Mouse (Mus musculus): ENCODE results near the gene Cacna1d. TPM values are rescaled to one million over a fixed set of nuclear protein-coding genes. Genes with fewer than 3 reads are reported as not detected.

The Cacna1d gene
- polyA plus RNA-seq, 1 experiment: 26.2 TPM

DNA sequence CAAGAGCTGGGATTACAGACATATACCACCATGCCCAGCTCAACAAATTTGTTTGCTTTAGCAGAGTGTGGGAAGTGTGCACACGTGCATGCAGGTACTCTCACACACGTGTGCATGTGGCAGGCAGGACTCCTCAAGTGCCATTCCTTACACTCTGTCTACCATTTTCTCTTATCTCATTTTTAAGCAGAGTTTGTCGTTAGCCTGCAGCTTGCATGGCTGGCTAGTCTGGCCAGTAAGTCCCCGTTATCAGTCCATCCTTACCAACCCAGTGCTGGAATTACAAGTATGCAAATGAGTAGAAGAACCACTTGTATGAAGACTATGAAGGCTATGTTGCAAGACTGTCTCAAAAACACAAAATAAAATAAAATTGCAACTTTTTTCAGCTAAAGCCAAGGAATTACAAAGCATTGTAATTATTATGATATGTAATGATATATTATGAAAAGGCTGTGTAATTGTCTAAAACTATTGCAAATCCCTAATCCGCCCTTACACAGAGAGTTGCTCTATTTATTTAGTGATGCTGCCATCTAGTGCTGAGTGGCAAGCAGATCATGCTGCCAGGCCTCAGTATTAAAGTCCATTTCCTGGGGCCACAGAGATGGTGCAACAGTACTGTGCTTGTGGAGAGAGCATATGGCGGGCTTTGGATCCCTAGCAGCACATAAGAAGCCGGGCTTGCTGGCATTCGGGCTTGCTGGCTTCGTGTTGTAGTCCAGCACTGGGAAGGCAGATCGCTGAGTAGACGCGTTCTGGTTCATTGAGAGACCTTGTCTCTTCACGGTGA is 24.9 kb upstream of the Cacna1d start:
- no peak for DNase-seq
- no peaks in the 10 kb centered on the region for H3K4me1 ChIP-seq (ENCODE audit: control insufficient read depth, insufficient read depth, low read length)

DNA sequence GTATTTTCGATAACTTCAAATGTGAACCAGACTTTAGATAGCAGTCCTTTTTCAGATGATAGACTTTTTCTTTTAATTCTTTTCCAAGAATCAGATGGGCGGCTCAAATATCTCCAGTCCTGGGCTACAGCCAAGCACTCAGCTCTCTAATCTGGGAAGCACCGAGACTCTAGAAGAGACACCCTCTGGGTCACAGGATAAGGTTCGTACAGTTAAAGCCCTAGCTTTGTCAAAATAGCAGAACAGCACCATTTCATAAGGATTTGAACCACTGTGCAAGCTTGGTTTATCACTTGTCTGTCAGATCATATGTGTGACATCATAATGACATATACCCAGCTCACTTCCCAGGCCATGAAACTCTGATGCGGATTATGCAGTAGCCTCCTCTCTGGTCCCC is 21.6 kb upstream of the Cacna1d start:
- 67% methylated on average over 5 of the region's 5 CpGs for WGBS
- DNase-seq: no peak
- Histone ChIP-seq H3K4me1 (ENCODE audit: control insufficient read depth, insufficient read depth, low read length) (no peaks in the 10 kb centered on the region), H3K4me3 (replicated peaks; ENCODE audit: extremely low read depth, low read depth, low read length) (no peak overlapping the region)
- TF ChIP-seq POLR2A (IDR thresholded peaks at IDR 0.05; ENCODE audit: borderline replicate concordance, extremely low read depth, low read depth, low read length) (no peak), CTCF (IDR thresholded peaks at IDR 0.05; ENCODE audit: insufficient read depth, low read length) (no peak)

More for the DNA sequence above, 24.9 kb upstream of the Cacna1d start:
- TF ChIP-seq CTCF (IDR thresholded peaks at IDR 0.05; ENCODE audit: insufficient read depth, low read length): peak; percentile 41; the same call in 1 of the 2 replicates
- TF ChIP-seq POLR2A (IDR thresholded peaks at IDR 0.05; ENCODE audit: borderline replicate concordance, extremely low read depth, low read depth, low read length): no peak
- WGBS: 78% methylated on average over 13 of the region's 13 CpGs
- H3K4me3 ChIP-seq (replicated peaks; ENCODE audit: extremely low read depth, low read depth, low read length): no peak overlapping the region

DNA sequence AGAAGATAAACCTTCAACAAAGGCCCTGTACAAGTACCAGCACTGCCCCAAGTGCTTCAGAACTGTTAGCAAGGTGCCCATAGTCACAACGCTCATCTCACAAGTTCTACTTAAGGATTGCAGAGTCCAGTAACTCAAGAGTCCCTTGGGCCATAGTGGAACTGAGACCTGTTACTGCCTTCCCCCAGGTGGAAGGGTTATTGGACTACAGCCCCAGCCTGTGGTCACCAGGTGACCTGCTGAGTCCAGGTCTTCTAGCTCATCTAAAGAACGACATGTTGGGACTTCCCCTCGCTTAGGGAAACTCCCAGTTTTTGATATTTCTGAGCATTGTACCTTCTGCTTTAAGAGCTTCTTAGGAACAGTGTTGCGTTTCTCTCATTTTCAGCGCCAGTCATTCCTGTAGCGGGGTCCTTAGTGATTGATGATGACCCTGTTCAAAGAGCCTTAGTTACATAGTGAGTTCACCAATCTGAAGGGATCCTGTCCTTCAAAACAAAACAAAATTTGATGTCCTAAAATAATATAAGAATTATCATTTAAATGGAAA is 19.0 kb upstream of the Cacna1d start:
- no peaks in the 10 kb centered on the region for H3K4me1 ChIP-seq (ENCODE audit: control insufficient read depth, insufficient read depth, low read length)
- TF ChIP-seq POLR2A (IDR thresholded peaks at IDR 0.05; ENCODE audit: borderline replicate concordance, extremely low read depth, low read depth, low read length) (no peak), CTCF (IDR thresholded peaks at IDR 0.05; ENCODE audit: insufficient read depth, low read length) (no peak)
- H3K4me3 ChIP-seq (replicated peaks; ENCODE audit: extremely low read depth, low read depth, low read length): no peak overlapping the region
- DNase-seq: no peak
- 91% methylated on average over 6 of the region's 6 CpGs for WGBS

DNA sequence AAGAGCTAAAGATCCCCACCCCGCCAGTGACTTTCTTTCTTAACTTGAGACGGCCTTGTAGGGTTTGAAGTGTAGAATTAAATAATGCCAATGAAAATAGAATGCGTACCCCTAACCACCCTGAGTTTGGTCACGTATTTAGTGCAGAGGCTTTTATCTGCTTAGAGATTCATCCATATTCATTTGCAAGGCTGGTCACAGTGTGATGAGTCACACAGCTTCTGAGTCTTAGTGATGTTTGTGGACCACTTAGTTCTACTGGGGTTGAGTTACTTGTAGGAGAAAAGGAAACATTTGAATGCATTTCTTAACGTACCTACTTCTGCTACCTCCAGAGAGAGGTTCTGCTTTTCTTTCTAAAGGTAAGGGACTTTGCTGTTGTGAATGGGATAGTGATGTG is 13.7 kb upstream of the Cacna1d start:
- TF ChIP-seq POLR2A (IDR thresholded peaks at IDR 0.05; ENCODE audit: borderline replicate concordance, extremely low read depth, low read depth, low read length): no peak
- no peak for DNase-seq
- WGBS: 90% methylated on average over 5 of the region's 5 CpGs
- Histone ChIP-seq H3K4me3 (replicated peaks; ENCODE audit: extremely low read depth, low read depth, low read length) (no peak overlapping the region), H3K4me1 (ENCODE audit: control insufficient read depth, insufficient read depth, low read length) (no peaks in the 10 kb centered on the region)

DNA sequence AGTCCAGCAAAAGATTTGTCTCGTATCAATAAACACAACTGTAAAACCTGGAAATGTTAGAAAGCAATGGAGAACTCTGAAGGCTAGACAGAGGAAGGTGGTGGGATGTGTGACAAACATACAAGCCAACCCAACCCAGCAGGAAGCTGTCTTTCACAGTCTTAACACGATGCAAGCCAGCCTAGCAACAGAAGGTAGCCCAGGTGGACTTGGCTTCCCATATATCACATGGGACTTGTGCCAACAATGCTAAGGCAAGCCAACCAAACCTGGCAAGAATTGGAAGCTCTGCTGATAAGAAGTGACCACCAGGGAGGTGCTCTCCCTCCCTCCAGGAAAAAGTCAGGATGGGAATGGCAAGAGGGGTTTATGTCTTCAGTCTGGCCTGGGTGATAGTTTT is 6.9 kb upstream of the Cacna1d start:
- 0 out of 2 replicates have a peak, but pooled peaks cover 1% of the 10 kb centered on the region for H3K4me1 ChIP-seq (ENCODE audit: control insufficient read depth, insufficient read depth, low read length)
- no peak for DNase-seq
- TF ChIP-seq POLR2A (IDR thresholded peaks at IDR 0.05; ENCODE audit: borderline replicate concordance, extremely low read depth, low read depth, low read length) (no peak), CTCF (IDR thresholded peaks at IDR 0.05; ENCODE audit: insufficient read depth, low read length) (no peak)
- H3K4me3 ChIP-seq (replicated peaks; ENCODE audit: extremely low read depth, low read depth, low read length): no peak overlapping the region
- WGBS: 55% methylated on average over 2 of the region's 2 CpGs

GRCm38 (mm10) chr14:30494998-30495397 is 3.7 kb upstream of the Cacna1d start:
- no peak for DNase-seq
- H3K4me1 ChIP-seq (ENCODE audit: control insufficient read depth, insufficient read depth, low read length): peaks cover 4% of the 10 kb centered on the region
- H3K4me3 ChIP-seq (replicated peaks; ENCODE audit: extremely low read depth, low read depth, low read length): no peak overlapping the region
- 51% methylated on average over 6 of the region's 6 CpGs for WGBS
- TF ChIP-seq POLR2A (IDR thresholded peaks at IDR 0.05; ENCODE audit: borderline replicate concordance, extremely low read depth, low read depth, low read length): no peak
- TF ChIP-seq CTCF (IDR thresholded peaks at IDR 0.05; ENCODE audit: insufficient read depth, low read length): no peak

GRCm38 (mm10) chr14:30493276-30493675 is 2.0 kb upstream of the Cacna1d start:
- DNase-seq: no peak
- Histone ChIP-seq H3K4me1 (ENCODE audit: control insufficient read depth, insufficient read depth, low read length) (peaks cover 4% of the 10 kb centered on the region), H3K4me3 (replicated peaks; ENCODE audit: extremely low read depth, low read depth, low read length) (no peak overlapping the region)
- WGBS: 26% methylated on average over 1 of the region's 1 CpGs
- no peak for TF ChIP-seq CTCF (IDR thresholded peaks at IDR 0.05; ENCODE audit: insufficient read depth, low read length)
- no peak for TF ChIP-seq POLR2A (IDR thresholded peaks at IDR 0.05; ENCODE audit: borderline replicate concordance, extremely low read depth, low read depth, low read length)

DNA sequence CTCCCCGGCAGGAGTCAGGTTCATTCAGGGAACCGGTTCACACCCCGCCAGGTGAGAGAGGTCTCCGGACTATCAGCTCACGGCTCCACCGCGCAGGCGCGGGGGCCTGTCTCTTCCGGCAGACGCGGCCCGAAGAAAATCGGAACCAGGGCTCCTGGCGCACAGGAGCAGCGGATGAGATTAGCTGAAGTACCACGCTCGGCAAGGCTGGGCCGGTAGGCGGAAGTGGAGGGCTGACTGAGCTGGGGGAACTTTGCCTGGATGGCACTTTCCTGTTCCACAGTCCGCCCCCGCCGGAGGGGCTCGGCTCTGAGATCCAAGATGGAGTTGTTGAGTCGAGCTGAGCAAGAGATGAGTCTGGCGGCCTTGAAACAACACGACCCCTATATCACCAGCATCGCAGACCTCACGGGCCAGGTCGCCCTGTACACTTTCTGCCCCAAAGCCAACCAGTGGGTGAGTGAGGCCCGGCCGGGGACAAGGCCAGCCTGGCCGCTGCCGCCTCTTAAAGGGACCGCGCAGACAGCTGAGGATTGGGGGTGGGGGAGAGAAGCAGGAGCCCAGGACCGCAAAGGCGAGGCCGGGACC is 11.8 kb downstream of the Cacna1d start, which contains the start of gene Dcp1a:
Dcp1a (plus strand) TSS at position 175 of the 588 bp plus-strand sequence.
- under 1% methylated on average over 39 of the region's 39 CpGs for WGBS
- TF ChIP-seq CTCF (IDR thresholded peaks at IDR 0.05; ENCODE audit: insufficient read depth, low read length) (no peak), POLR2A (IDR thresholded peaks at IDR 0.05; ENCODE audit: borderline replicate concordance, extremely low read depth, low read depth, low read length) (peak; percentile 84; the same call in 1 of the 2 replicates)
- Histone ChIP-seq H3K4me1 (ENCODE audit: control insufficient read depth, insufficient read depth, low read length) (no peaks in the 10 kb centered on the region), H3K4me3 (replicated peaks; ENCODE audit: extremely low read depth, low read depth, low read length) (peak within 1 kb of the TSS; percentile 91)
- DNase-seq: peak; percentile 92

- 81% methylated on average over 6 of the region's 6 CpGs for WGBS
- no peak for DNase-seq
- no peak for TF ChIP-seq POLR2A (IDR thresholded peaks at IDR 0.05; ENCODE audit: borderline replicate concordance, extremely low read depth, low read depth, low read length)
- no peak for TF ChIP-seq CTCF (IDR thresholded peaks at IDR 0.05; ENCODE audit: insufficient read depth, low read length)
Measured at GRCm38 (mm10) chr14:30474416-30474815, 16.8 kb downstream of the Cacna1d start.

More at GRCm38 (mm10) chr14:30474416-30474815, 16.8 kb downstream of the Cacna1d start:
- Histone ChIP-seq H3K4me3 (replicated peaks; ENCODE audit: extremely low read depth, low read depth, low read length) (no peak overlapping the region), H3K4me1 (ENCODE audit: control insufficient read depth, insufficient read depth, low read length) (no peaks in the 10 kb centered on the region)
